Mouse (Mus musculus): ENCODE data around the gene Gstcd. TPM values are rescaled to one million over a fixed set of nuclear protein-coding genes. Genes with fewer than 3 reads are reported as not detected.
A peak's percentile ranks its signal among the peaks of the same experiment; 100 is the strongest.

Gene Gstcd
- total RNA-seq, 2 experiments from 2014 or later: 21.1 to 23.0 TPM

GRCm38 (mm10) chr3:133033145-133033755 lies 58.6 kb downstream of the Gstcd start:
- no peak for DNase-seq (ENCODE audit: low spot score in 2 of 2)

- no peak for DNase-seq (ENCODE audit: low spot score in 2 of 2)
Observed at GRCm38 (mm10) chr3:133026977-133027376, 64.9 kb downstream of the Gstcd start.

DNA sequence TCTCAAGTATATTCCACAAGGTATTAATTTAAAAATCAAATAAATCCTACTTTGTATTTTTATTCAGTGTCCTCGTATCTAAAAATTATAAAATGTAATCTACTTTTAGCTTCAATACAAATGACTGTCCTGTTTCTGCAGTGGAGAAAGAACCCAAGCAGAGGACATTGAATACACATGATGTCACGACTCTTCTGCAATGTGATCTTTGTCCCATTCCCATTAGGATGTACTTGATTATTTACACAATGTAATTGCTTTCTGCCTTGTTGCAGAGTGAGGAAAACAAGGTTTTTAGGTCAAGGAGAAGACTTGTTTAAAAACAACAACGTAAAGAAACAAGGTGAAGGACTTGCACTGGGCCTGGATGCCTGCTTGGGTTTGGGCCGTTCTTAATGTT lies 84.6 kb downstream of the Gstcd start:
- DNase-seq (ENCODE audit: low spot score in 2 of 2): no peak

DNA sequence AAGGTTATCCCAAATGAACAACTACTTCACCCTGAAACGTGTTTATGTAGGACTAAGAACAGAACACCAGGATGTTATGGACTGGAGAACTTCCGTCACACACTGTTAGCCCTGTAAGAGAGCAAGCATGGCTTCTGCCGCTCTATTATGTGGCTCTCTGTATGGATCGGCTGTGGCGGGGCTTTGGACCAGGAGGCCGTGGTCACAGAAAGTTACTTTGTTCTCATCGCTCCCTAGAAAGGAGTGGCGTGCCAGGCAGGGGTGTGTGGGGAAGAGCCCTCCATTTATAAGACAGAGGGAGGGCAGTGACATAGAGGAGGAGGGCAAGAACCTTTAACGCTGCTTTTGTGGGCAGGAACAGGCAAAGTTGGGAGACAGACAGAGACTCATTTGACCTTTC lies 95.5 kb downstream of the Gstcd start:
- no peak for DNase-seq (ENCODE audit: low spot score in 2 of 2)

GRCm38 (mm10) chr3:132995904-132996267 lies 95.9 kb downstream of the Gstcd start:
- no peak for DNase-seq (ENCODE audit: low spot score in 2 of 2)

DNA sequence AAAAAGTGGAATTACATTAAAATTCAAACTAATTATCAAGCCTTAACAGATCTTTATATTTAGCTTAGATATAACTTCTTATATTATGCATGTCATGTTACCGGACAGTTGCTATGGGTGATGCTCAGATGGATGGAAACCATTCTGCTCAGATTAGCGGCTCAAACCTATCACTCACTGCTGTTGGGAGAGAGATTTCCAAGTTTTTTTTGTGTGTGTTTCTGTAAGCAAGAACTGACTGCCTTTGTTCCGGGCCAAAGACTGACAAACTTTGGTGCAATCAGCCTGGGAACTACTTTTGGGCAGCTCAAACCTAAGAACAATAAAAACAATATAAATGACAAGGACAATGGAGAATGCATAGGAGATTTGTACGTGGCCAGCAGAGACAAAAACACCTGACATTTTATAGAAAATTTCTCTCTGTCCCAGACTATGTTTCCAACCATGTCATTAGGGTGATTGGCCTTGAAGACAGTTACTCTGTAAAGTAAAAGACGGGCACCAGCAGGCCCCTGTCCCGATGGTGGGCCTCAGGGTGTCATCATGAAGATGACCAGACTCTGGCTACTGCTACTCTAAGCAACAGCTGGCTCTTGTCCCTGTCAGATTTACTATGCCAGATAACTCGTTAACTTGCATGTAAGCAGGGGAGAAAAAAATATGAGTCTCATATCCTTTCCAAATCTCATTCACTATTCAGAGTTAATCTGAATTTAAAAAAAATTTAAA lies 96.5 kb downstream of the Gstcd start:
- no peak for DNase-seq (ENCODE audit: low spot score in 2 of 2)

- DNase-seq (ENCODE audit: low spot score in 2 of 2): no peak
Observed at GRCm38 (mm10) chr3:132986188-132986587, 105.6 kb downstream of the Gstcd start.

DNA sequence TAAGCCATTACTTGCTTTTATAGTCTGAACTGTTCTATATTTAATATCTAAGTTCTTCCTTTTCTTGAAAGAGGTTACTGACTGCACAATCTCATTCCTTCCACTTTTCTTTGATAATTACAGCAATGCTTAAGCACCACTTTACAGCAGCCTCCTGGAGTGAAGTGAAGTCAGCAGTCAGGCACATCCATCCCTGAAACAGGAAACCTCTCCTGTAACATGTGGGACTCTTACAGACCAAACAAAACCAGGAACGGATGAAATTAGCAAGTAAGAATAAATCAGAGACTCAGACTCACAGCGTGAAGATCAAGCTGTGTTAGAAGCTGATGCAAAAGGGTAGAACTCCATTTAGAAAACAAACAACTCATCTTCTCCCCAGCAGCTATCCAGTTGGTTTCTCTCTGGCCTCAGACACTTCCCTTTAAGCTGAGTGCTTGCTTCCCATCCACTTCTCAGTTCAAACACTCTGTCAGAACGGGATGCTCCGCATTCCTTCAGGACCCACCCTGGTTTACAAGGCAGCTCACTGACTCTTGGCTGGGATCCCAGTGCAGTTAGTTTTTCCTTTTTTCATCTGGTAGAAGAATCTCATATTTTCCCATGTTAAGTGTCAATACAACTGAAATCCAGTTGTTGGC lies 107.9 kb downstream of the Gstcd start:
- no peak for DNase-seq (ENCODE audit: low spot score in 2 of 2)

GRCm38 (mm10) chr3:132981968-132982367 lies 109.9 kb downstream of the Gstcd start:
- no peak for DNase-seq (ENCODE audit: low spot score in 2 of 2)

DNA sequence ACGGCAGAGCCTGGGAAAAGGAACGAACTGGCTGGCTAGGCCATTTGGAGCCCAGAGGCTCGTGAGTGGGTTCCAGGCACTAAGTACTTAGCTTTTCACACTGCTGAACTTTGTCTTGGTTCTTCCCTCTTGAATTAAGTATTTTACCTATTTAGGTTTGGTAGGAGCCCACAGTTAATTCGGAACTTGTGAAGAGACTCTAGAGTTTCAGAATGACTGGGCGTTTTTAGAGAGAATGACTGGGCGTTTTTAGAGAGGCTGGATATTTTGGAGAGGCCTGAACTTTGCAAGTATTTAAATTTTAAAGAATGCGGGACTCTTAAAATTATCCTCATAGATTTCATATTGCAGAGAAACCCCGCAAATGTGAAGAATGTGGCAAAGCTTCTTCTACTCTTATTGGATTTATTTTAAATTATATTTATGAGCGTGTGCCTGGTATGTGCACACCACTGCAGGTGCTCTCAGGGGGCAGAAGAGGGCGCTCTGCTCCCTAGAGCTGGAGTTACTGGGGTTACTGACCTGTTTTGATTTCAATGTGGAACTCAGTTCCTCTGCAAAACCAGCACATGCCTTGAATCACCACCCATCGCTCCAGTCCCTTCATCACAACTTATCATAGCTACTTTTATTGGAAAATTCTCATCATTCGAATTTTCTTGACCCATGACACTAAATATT lies 111.9 kb downstream of the Gstcd start:
- DNase-seq (ENCODE audit: low spot score in 2 of 2): no peak

DNA sequence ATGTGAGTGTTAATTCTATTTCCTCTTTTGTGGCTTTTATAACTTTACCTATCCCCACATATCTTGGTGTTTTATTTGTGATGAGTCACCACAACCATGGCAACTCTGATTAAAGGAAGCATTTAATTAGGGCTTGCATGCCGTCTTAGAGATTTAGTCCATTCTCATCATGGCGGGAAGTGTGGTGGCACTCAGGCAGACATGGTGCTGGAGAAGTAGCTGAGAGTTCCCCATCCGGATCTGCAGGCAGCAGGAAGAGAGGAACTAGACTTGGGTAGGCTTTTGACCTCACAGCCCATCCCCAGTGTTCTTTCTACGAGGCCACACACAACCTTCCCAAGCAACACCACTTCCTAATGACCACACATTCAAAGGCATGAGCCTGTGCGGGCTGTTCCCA lies 125.6 kb downstream of the Gstcd start:
- no peak for DNase-seq (ENCODE audit: low spot score in 2 of 2)

- DNase-seq (ENCODE audit: low spot score in 2 of 2): no peak
Observed at GRCm38 (mm10) chr3:132964715-132965507, 126.9 kb downstream of the Gstcd start.

- DNase-seq (ENCODE audit: low spot score in 2 of 2): no peak
Observed at GRCm38 (mm10) chr3:132962631-132963361, 129.0 kb downstream of the Gstcd start.

- DNase-seq (ENCODE audit: low spot score in 2 of 2): no peak
Observed at GRCm38 (mm10) chr3:132950529-132950880, 141.3 kb downstream of the Gstcd start.

- peak in 1 of 2 experiments; percentile 4 for DNase-seq (ENCODE audit: low spot score in 2 of 2)
Observed at GRCm38 (mm10) chr3:132949791-132950528, 141.9 kb downstream of the Gstcd start, which contains the start of gene Npnt. TSS of gene Npnt (minus strand) at chr3:132950291.

GRCm38 (mm10) chr3:132949380-132949790 lies 142.4 kb downstream of the Gstcd start:
- no peak for DNase-seq (ENCODE audit: low spot score in 2 of 2)

DNA sequence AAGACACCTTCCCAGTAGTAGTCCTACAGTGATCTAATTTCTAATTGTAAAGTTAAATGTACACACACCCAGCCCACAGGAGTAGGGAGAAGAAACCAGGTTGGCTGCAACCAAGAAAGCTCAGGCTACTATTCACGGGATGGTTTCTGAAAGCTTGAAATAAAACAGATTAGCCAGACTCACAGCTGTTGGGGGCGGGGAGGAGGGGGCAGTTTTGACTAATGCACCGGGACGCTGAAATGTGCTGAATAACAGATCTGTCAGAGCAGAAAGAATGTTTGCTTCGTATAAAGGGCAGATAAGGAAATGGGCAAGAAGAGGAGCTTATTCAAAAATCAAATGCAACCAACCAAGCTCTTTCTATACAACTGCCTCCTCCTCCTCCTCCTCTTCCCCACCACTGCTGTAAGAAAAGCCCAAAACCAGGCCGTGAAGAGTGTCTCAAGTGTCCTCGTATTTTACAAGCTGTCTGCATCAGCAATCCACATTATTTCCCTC lies 143.5 kb downstream of the Gstcd start:
- DNase-seq (ENCODE audit: low spot score in 2 of 2): no peak

GRCm38 (mm10) chr3:132946086-132946485 lies 145.7 kb downstream of the Gstcd start:
- no peak for DNase-seq (ENCODE audit: low spot score in 2 of 2)

DNA sequence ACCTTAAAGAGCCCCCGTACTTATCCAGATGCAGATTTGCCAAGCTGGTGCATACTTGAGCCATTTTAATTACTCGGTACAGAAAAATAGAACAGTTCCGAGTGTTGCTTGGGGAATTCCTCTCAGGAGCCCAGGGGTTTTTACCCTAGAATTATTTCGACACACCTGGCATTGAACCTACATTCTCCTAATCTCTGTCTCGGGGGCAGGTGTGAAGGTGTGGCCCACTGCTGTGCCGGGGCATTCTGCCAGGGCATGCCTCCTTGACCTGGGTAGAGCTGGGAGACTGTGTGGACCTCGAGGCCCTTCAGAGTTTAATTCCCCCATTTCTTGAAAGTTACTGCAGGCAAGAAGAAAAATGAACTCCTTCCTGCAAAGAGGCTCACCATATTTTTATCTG lies 146.2 kb downstream of the Gstcd start:
- no peak for DNase-seq (ENCODE audit: low spot score in 2 of 2)

DNA sequence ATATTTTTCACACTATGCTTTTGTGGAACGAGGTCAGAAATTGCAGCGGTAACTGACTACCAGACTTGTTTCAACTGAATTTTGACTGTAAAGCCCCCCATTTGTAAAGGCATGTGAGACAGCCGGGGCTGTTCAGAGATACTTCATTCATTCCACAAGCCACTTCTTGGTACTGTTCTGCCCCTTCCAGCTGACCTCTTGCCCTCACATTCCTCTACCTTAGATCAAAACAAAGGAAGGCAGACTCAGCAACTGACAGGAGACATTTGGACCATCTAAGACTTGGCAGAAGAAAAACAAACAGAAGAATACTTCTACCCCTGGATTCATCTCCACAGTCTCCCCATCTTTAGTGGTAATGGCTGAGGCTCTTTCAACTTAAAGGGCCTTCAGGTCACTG lies 147.2 kb downstream of the Gstcd start:
- no peak for DNase-seq (ENCODE audit: low spot score in 2 of 2)

Measured in adrenal gland, postnatal 4 days (tissue).